Mouse (Mus musculus): ENCODE measurements around the gene Pglyrp2. TPM values are rescaled to one million over a fixed set of nuclear protein-coding genes. Genes with fewer than 3 reads are reported as not detected.

Gene Pglyrp2
- polyA plus RNA-seq, 1 experiment from 2014 or later, result not detected

GRCm38 (mm10) chr17:32368991-32369578 lies 54.9 kb downstream of the Pglyrp2 start:
- 23% methylated on average over 11 of the region's 17 CpGs for WGBS
- Histone ChIP-seq H3K4me3 (ENCODE audit: low read depth, low read length) (no peak overlapping the region), H3K4me1 (ENCODE audit: control insufficient read depth, insufficient read depth, low read length) (peaks cover 4% of the 10 kb centered on the region; the same call in 1 of the 2 replicates), H3K36me3 (ENCODE audit: control insufficient read depth, insufficient read depth, low read length) (0 out of 2 replicates have a peak, but pooled peaks cover 10% of the 10 kb centered on the region), H3K4me2 (ENCODE audit: low read length) (peak overlapping the region; percentile 25; the same call in 1 of the 2 replicates), H3K9me3 (replicated peaks; ENCODE audit: control insufficient read depth, low read length, poor library complexity, severe bottlenecking) (no peaks in the 10 kb centered on the region), H3K27me3 (ENCODE audit: control insufficient read depth, insufficient read depth, low read depth, low read length) (no peaks in the 10 kb centered on the region), H3K27ac (ENCODE audit: low read length) (no peak overlapping the region), H3K9ac (ENCODE audit: low read depth, low read length) (no peak overlapping the region)
- ATAC-seq, result no peak

DNA sequence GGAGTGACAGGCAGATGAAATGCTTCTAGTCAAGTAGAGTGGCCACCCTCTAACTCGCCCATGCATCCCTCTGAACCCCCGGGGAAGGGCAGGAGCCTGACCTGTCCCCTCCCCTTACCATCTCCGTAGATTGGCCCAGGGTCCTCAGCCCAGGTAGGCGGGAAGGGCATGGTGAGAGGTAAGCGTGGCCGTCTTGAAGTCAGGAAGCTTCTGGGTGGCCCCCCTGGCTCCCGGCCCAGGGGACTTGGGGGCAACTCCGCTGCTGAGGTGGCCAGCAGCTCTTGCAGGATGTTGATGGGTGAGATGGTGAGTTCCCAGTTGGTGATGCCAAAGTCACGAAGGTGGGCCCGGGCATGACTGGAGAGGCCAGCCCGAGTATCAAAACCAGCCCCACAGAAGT lies 56.3 kb downstream of the Pglyrp2 start:
- Histone ChIP-seq H3K36me3 (ENCODE audit: control insufficient read depth, insufficient read depth, low read length) (0 out of 2 replicates have a peak, but pooled peaks cover 10% of the 10 kb centered on the region), H3K4me2 (ENCODE audit: low read length) (no peak overlapping the region), H3K4me1 (ENCODE audit: control insufficient read depth, insufficient read depth, low read length) (peaks cover 13% of the 10 kb centered on the region), H3K9ac (ENCODE audit: low read depth, low read length) (no peak overlapping the region), H3K27ac (ENCODE audit: low read length) (no peak overlapping the region), H3K9me3 (replicated peaks; ENCODE audit: control insufficient read depth, low read length, poor library complexity, severe bottlenecking) (no peaks in the 10 kb centered on the region), H3K27me3 (ENCODE audit: control insufficient read depth, insufficient read depth, low read depth, low read length) (no peaks in the 10 kb centered on the region), H3K4me3 (ENCODE audit: low read depth, low read length) (no peak overlapping the region)
- WGBS, result 90% methylated on average over 11 of the region's 11 CpGs
- ATAC-seq, result no peak

DNA sequence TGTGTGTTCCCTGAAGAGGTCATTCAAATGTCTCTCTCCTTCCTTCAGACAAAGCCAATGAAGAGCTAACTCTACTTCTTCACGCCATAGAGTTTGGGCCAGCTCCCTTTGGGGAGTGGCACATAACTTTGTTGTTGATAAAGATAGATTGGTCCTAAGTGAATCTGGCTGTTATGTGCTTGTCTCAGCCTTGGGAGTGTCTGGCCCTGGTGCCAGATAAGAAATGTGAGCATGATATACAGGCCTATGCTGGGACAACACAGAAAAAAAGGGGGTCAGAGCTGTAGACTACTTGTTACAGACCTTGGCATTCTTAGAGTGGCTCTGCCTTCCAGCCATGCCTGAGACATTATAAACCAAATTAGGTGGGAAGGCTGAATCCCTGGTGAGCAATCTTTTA lies 58.7 kb downstream of the Pglyrp2 start:
- no peak overlapping the region for H3K27ac ChIP-seq (ENCODE audit: low read length)
- WGBS, result 86% methylated on average over 1 of the region's 1 CpGs
- H3K27me3 ChIP-seq (ENCODE audit: control insufficient read depth, insufficient read depth, low read depth, low read length), result no peaks in the 10 kb centered on the region
- ATAC-seq, result no peak
- peaks cover 23% of the 10 kb centered on the region for H3K36me3 ChIP-seq (ENCODE audit: control insufficient read depth, insufficient read depth, low read length)
- no peaks in the 10 kb centered on the region for H3K9me3 ChIP-seq (replicated peaks; ENCODE audit: control insufficient read depth, low read length, poor library complexity, severe bottlenecking)
- H3K9ac ChIP-seq (ENCODE audit: low read depth, low read length), result no peak overlapping the region
- peaks cover 18% of the 10 kb centered on the region for H3K4me1 ChIP-seq (ENCODE audit: control insufficient read depth, insufficient read depth, low read length)
- H3K4me2 ChIP-seq (ENCODE audit: low read length), result no peak overlapping the region
- H3K4me3 ChIP-seq (ENCODE audit: low read depth, low read length), result no peak overlapping the region

DNA sequence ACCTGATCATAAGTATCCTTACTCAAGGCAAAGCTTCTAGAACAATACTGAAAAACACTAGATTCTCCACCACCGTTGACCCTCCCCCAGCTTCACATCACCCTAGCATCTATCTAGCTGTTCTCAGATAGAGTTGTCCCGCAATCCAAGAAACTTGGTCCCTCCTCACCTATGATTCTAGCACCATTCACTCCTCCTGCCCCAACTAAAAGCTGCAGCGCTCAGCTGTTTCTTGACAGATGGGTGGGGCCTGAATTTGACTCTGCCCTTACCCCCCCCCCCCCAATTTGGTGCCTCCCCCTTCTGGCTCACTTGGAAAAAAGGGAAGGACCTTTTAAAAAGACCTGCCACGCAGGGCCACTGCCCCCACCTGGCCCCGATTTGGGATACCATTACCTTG lies 59.1 kb downstream of the Pglyrp2 start:
- peak overlapping the region; percentile 83 for H3K27ac ChIP-seq (ENCODE audit: low read length)
- H3K36me3 ChIP-seq (ENCODE audit: control insufficient read depth, insufficient read depth, low read length), result peaks cover 28% of the 10 kb centered on the region
- H3K9ac ChIP-seq (ENCODE audit: low read depth, low read length), result peak overlapping the region; percentile 94; the same call in 1 of the 2 replicates
- 60% methylated on average over 5 of the region's 5 CpGs for WGBS
- peaks cover 18% of the 10 kb centered on the region for H3K4me1 ChIP-seq (ENCODE audit: control insufficient read depth, insufficient read depth, low read length)
- H3K4me2 ChIP-seq (ENCODE audit: low read length), result peak overlapping the region; percentile 95
- H3K27me3 ChIP-seq (ENCODE audit: control insufficient read depth, insufficient read depth, low read depth, low read length), result no peaks in the 10 kb centered on the region
- peak overlapping the region; percentile 95 for H3K4me3 ChIP-seq (ENCODE audit: low read depth, low read length)
- ATAC-seq, result peak; percentile 32
- H3K9me3 ChIP-seq (replicated peaks; ENCODE audit: control insufficient read depth, low read length, poor library complexity, severe bottlenecking), result no peaks in the 10 kb centered on the region

DNA sequence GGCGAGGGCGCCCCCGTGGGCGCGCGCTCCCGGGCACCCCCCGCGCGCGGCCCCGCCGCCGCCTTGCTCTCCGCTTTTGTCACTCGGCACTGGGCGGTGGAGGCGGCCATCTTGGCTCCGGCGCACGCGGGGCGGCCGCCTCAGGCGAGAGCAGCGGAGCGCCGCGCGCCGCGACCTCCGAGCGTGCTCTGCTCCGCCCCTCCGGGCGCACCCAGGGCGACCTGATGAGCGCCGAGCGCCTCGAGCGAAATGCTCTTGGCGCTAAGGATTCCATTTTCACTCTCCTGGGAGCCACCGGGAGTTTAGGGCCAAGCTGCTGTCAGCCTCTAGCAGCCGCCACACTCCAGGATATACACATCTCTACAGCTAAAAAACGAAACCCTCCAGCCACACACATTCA lies 59.6 kb downstream of the Pglyrp2 start:
- peak overlapping the region; percentile 95 for H3K4me2 ChIP-seq (ENCODE audit: low read length)
- no peaks in the 10 kb centered on the region for H3K9me3 ChIP-seq (replicated peaks; ENCODE audit: control insufficient read depth, low read length, poor library complexity, severe bottlenecking)
- no peaks in the 10 kb centered on the region for H3K27me3 ChIP-seq (ENCODE audit: control insufficient read depth, insufficient read depth, low read depth, low read length)
- H3K36me3 ChIP-seq (ENCODE audit: control insufficient read depth, insufficient read depth, low read length), result peaks cover 33% of the 10 kb centered on the region
- peak overlapping the region; percentile 94 for H3K9ac ChIP-seq (ENCODE audit: low read depth, low read length)
- H3K4me1 ChIP-seq (ENCODE audit: control insufficient read depth, insufficient read depth, low read length), result peaks cover 18% of the 10 kb centered on the region
- peak overlapping the region; percentile 83 for H3K27ac ChIP-seq (ENCODE audit: low read length)
- ATAC-seq, result peak; percentile 91
- WGBS, result under 1% methylated on average over 30 of the region's 47 CpGs
- H3K4me3 ChIP-seq (ENCODE audit: low read depth, low read length), result peak overlapping the region; percentile 95

DNA sequence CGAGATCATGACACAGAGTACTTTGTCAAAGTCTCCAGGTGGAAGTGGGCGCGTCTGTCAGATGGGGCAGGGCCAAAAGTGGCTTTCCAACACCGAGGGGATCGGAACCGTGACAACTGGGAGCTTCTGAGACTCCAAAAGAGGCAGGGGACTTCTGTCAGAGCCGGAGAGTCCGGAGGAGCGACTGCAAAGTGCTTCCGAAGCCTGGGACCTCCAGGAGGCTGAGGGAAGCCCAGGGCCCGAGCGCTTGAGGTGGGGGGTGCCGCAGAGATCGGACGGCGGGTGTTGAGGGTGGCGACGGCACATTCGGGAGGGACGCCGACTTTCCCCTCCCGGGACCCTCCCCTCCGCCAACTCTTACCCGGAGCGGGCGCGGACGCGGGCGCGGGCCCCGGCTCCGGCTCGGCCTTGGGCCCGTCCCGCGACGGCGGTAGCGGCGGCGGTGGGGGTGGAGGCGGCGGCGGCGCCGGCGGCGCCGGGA lies 60.1 kb downstream of the Pglyrp2 start:
- H3K4me1 ChIP-seq (ENCODE audit: control insufficient read depth, insufficient read depth, low read length), result peaks cover 18% of the 10 kb centered on the region
- H3K9ac ChIP-seq (ENCODE audit: low read depth, low read length), result peak overlapping the region; percentile 94
- WGBS, result 0% methylated on average over 20 of the region's 50 CpGs
- H3K4me3 ChIP-seq (ENCODE audit: low read depth, low read length), result peak overlapping the region; percentile 95
- peak; percentile 26 for ATAC-seq
- no peaks in the 10 kb centered on the region for H3K27me3 ChIP-seq (ENCODE audit: control insufficient read depth, insufficient read depth, low read depth, low read length)
- peak overlapping the region; percentile 95 for H3K4me2 ChIP-seq (ENCODE audit: low read length)
- H3K36me3 ChIP-seq (ENCODE audit: control insufficient read depth, insufficient read depth, low read length), result peaks cover 38% of the 10 kb centered on the region
- no peaks in the 10 kb centered on the region for H3K9me3 ChIP-seq (replicated peaks; ENCODE audit: control insufficient read depth, low read length, poor library complexity, severe bottlenecking)
- H3K27ac ChIP-seq (ENCODE audit: low read length), result peak overlapping the region; percentile 83

DNA sequence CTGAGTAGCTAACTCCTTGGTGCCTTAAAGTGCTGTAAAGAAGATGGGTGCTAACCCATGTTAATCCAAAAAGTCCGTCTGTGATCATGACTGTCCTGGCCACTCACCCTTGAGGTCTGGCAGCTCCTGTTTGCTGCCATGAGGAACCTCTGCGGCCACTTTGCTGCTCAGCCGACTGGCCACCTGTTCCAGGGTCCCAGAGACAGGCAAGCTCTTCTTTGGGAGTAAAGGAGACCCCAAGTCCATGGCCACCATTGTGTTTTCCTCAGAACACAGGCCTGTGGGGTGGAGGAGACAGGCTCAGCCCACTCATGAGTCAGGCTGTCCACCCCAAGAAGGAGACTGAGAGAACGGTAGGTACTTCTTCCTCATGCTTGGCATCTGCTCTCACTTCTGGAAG lies 61.3 kb downstream of the Pglyrp2 start:
- H3K27ac ChIP-seq (ENCODE audit: low read length), result no peak overlapping the region

More for the DNA sequence above, 61.3 kb downstream of the Pglyrp2 start:
- WGBS, result 83% methylated on average over 4 of the region's 4 CpGs
- Histone ChIP-seq H3K4me2 (ENCODE audit: low read length) (peak overlapping the region; percentile 95), H3K36me3 (ENCODE audit: control insufficient read depth, insufficient read depth, low read length) (peaks cover 40% of the 10 kb centered on the region), H3K27me3 (ENCODE audit: control insufficient read depth, insufficient read depth, low read depth, low read length) (no peaks in the 10 kb centered on the region), H3K9ac (ENCODE audit: low read depth, low read length) (peak overlapping the region; percentile 94), H3K9me3 (replicated peaks; ENCODE audit: control insufficient read depth, low read length, poor library complexity, severe bottlenecking) (no peaks in the 10 kb centered on the region), H3K4me1 (ENCODE audit: control insufficient read depth, insufficient read depth, low read length) (peaks cover 18% of the 10 kb centered on the region), H3K4me3 (ENCODE audit: low read depth, low read length) (peak overlapping the region; percentile 95; the same call in 1 of the 2 replicates)
- ATAC-seq, result no peak

Small RNA genes within 50 kb of the gene (microRNA-seq; reads per million reads assigned to microRNA genes)
- not detected for gene Gm22201

Other genes with a start within 250 kb of the Pglyrp2 start
- 0.09 and 0.24 TPM in 2 replicates for gene Ephx3, start 234.6 kb downstream of the Pglyrp2 start, polyA plus RNA-seq (2015; fragmentation: Nextera tagmentation; extraction: Ambion mirVana)
- gene Brd4, start 139.4 kb downstream of the Pglyrp2 start, polyA plus RNA-seq (2015; fragmentation: Nextera tagmentation; extraction: Ambion mirVana), result 84.3 and 84.6 TPM in 2 replicates
- 101 and 109 TPM in 2 replicates for gene Akap8, start 102.9 kb downstream of the Pglyrp2 start, polyA plus RNA-seq (2015; fragmentation: Nextera tagmentation; extraction: Ambion mirVana)
- gene Akap8l, start 73.6 kb downstream of the Pglyrp2 start, polyA plus RNA-seq (2015; fragmentation: Nextera tagmentation; extraction: Ambion mirVana), result 160 and 166 TPM in 2 replicates
- 41.3 and 41.4 TPM in 2 replicates for gene Wiz, start 34.7 kb downstream of the Pglyrp2 start, polyA plus RNA-seq (2015; fragmentation: Nextera tagmentation; extraction: Ambion mirVana)
- 0.55 and 1.0 TPM in 2 replicates for gene Rasal3, start 20.6 kb downstream of the Pglyrp2 start, polyA plus RNA-seq (2015; fragmentation: Nextera tagmentation; extraction: Ambion mirVana)
- 1.2 and 1.3 TPM in 2 replicates for gene Cyp4f39, start 28.6 kb upstream of the Pglyrp2 start, polyA plus RNA-seq (2015; fragmentation: Nextera tagmentation; extraction: Ambion mirVana)
- gene Cyp4f17, start 81.9 kb upstream of the Pglyrp2 start, polyA plus RNA-seq (2015; fragmentation: Nextera tagmentation; extraction: Ambion mirVana), result 12.4 and 15.7 TPM in 2 replicates
- gene Cyp4f16, start 112.4 kb upstream of the Pglyrp2 start, polyA plus RNA-seq (2015; fragmentation: Nextera tagmentation; extraction: Ambion mirVana), result 12.9 and 15.9 TPM in 2 replicates
- not detected in 2 replicates for gene Cyp4f37, start 197.1 kb upstream of the Pglyrp2 start, polyA plus RNA-seq (2015; fragmentation: Nextera tagmentation; extraction: Ambion mirVana)
- gene Cyp4f40, start 234.7 kb upstream of the Pglyrp2 start, polyA plus RNA-seq (2015; fragmentation: Nextera tagmentation; extraction: Ambion mirVana), result 0.10 TPM in 1 of 2 replicates, not detected in the other

All from midbrain, embryonic 16.5 days (tissue).